Mouse (Mus musculus): ENCODE results near the gene Ube2z. TPM values are rescaled to one million over a fixed set of nuclear protein-coding genes. Genes with fewer than 3 reads are reported as not detected.

Ube2z gene
- polyA plus RNA-seq, 1 experiment from 2014 or later, result 14.4 TPM

DNA sequence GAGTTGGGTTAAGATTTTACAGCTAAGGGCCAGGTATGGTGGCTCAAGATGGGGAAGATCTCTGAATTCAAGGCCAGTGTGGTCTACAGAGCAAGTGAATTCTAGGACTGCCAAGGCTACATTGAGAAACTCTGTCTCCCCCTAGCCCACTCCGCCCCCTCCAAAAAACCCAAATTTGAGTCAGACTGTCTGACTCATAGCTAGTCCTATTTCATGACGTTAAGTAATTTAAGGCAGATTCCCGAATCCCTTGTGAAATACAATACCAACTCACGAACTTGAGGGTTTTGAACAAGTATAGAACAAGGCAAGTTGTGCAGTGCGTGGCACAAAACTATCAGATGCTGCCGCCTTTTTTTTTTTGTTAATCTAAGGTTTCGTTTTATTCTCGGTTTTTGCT is 31.1 kb downstream of the Ube2z start:
- Histone ChIP-seq H3K27ac (replicated peaks) (peak overlapping the region; percentile 64), H3K4me1 (replicated peaks) (peaks cover 47% of the 10 kb centered on the region), H3K36me3 (replicated peaks) (peaks cover 14% of the 10 kb centered on the region), H3K9ac (peak overlapping the region; percentile 78; the same call in 1 of the 2 replicates), H3K9me3 (replicated peaks) (no peaks in the 10 kb centered on the region), H3K27me3 (no peaks in the 10 kb centered on the region), H3K4me3 (replicated peaks) (peak overlapping the region; percentile 86), H3K4me2 (peak overlapping the region; percentile 86)
- ATAC-seq (ENCODE audit: insufficient read depth), result no peak
- WGBS (ENCODE audit: insufficient replicate concordance), result 37% methylated on average over 8 of the region's 8 CpGs

DNA sequence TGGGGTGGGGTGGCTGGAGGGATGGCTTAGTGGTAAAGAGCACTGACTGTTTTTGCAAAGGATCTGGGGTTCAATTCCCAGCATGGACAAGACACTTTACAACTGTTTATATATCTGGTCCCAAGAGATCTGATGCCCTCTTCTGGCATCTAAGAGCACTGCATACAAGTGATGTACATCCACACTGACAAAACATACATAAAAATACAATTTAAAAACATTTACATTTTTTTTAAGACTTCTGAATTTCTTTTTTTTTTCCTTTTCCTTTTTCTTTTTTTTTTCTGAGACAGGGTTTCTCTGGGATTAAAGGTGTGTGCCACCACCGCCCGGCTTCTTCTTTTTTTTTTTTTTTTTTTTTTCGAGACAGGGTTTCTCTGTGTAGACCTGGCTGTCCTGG is 31.9 kb downstream of the Ube2z start:
- no peak for ATAC-seq (ENCODE audit: insufficient read depth)
- Histone ChIP-seq H3K4me1 (replicated peaks) (peaks cover 39% of the 10 kb centered on the region), H3K4me3 (replicated peaks) (no peak overlapping the region), H3K4me2 (no peak overlapping the region), H3K9ac (no peak overlapping the region), H3K27ac (replicated peaks) (no peak overlapping the region), H3K9me3 (replicated peaks) (no peaks in the 10 kb centered on the region), H3K27me3 (no peaks in the 10 kb centered on the region), H3K36me3 (replicated peaks) (0 out of 2 replicates have a peak, but pooled peaks cover 6% of the 10 kb centered on the region)
- 87% methylated on average over 3 of the region's 3 CpGs for WGBS (ENCODE audit: insufficient replicate concordance)

GRCm38 (mm10) chr11:96031701-96032100 is 33.5 kb downstream of the Ube2z start:
- WGBS (ENCODE audit: insufficient replicate concordance), result 64% methylated on average over 2 of the region's 2 CpGs
- Histone ChIP-seq H3K9me3 (replicated peaks) (no peaks in the 10 kb centered on the region), H3K27me3 (no peaks in the 10 kb centered on the region)

GRCm38 (mm10) chr11:96030571-96030970 is 34.6 kb downstream of the Ube2z start:
- Histone ChIP-seq H3K27me3 (no peaks in the 10 kb centered on the region), H3K27ac (replicated peaks) (no peak overlapping the region), H3K4me1 (replicated peaks) (peaks cover 17% of the 10 kb centered on the region), H3K4me2 (no peak overlapping the region), H3K4me3 (replicated peaks) (no peak overlapping the region), H3K9ac (no peak overlapping the region), H3K36me3 (replicated peaks) (no peaks in the 10 kb centered on the region), H3K9me3 (replicated peaks) (no peaks in the 10 kb centered on the region)
- 55% methylated on average over 3 of the region's 3 CpGs for WGBS (ENCODE audit: insufficient replicate concordance)
- ATAC-seq (ENCODE audit: insufficient read depth), result no peak

More at GRCm38 (mm10) chr11:96031701-96032100, 33.5 kb downstream of the Ube2z start:
- ATAC-seq (ENCODE audit: insufficient read depth), result no peak
- Histone ChIP-seq H3K4me3 (replicated peaks) (no peak overlapping the region), H3K36me3 (replicated peaks) (no peaks in the 10 kb centered on the region), H3K4me1 (replicated peaks) (peaks cover 28% of the 10 kb centered on the region), H3K9ac (no peak overlapping the region), H3K4me2 (no peak overlapping the region), H3K27ac (replicated peaks) (no peak overlapping the region)

- Histone ChIP-seq H3K27me3 (0 out of 2 replicates have a peak, but pooled peaks cover 3% of the 10 kb centered on the region), H3K9ac (no peak overlapping the region), H3K4me1 (replicated peaks) (peaks cover 7% of the 10 kb centered on the region; the same call in 1 of the 2 replicates), H3K4me2 (no peak overlapping the region), H3K9me3 (replicated peaks) (no peaks in the 10 kb centered on the region), H3K4me3 (replicated peaks) (no peak overlapping the region), H3K27ac (replicated peaks) (no peak overlapping the region), H3K36me3 (replicated peaks) (no peaks in the 10 kb centered on the region)
- no peak for ATAC-seq (ENCODE audit: insufficient read depth)
- 28% methylated on average over 5 of the region's 5 CpGs for WGBS (ENCODE audit: insufficient replicate concordance)
Observed at GRCm38 (mm10) chr11:96028130-96028529, 37.1 kb downstream of the Ube2z start.

DNA sequence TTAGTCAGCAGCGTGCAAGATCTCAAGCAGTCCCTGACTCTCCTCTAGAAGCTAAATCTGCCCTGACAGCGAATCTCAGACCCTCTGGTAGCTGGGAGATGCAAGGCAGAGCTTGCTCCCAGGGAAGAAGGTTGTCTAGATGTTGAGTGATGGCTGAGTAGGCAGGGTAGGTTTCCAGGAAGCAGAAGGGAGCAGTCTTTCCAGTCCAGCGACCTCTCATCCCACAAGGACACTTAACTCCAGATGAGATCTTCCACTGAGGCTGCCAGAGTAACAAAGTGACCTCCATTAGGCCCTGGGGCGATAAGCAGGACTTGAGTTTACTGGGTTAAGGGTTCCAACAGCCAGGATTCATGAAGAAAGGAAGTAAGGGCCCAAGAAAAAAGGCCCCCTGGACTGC is 44.6 kb downstream of the Ube2z start:
- no peak for ATAC-seq (ENCODE audit: insufficient read depth)
- H3K27ac ChIP-seq (replicated peaks), result no peak overlapping the region
- 51% methylated on average over 4 of the region's 4 CpGs for WGBS (ENCODE audit: insufficient replicate concordance)

GRCm38 (mm10) chr11:96017941-96018351 is 47.2 kb downstream of the Ube2z start:
- WGBS (ENCODE audit: insufficient replicate concordance), result 45% methylated on average over 9 of the region's 9 CpGs
- no peak for ATAC-seq (ENCODE audit: insufficient read depth)

More for the DNA sequence above, 44.6 kb downstream of the Ube2z start:
- H3K36me3 ChIP-seq (replicated peaks), result no peaks in the 10 kb centered on the region
- peaks cover 8% of the 10 kb centered on the region; the same call in 1 of the 2 replicates for H3K27me3 ChIP-seq
- H3K9ac ChIP-seq, result no peak overlapping the region
- H3K4me1 ChIP-seq (replicated peaks), result peaks cover 3% of the 10 kb centered on the region; the same call in 1 of the 2 replicates
- H3K9me3 ChIP-seq (replicated peaks), result no peaks in the 10 kb centered on the region
- H3K4me3 ChIP-seq (replicated peaks), result no peak overlapping the region
- H3K4me2 ChIP-seq, result no peak overlapping the region

GRCm38 (mm10) chr11:96015421-96015820 is 49.8 kb downstream of the Ube2z start:
- Histone ChIP-seq H3K4me1 (replicated peaks) (no peaks in the 10 kb centered on the region; the same call in 1 of the 2 replicates), H3K36me3 (replicated peaks) (no peaks in the 10 kb centered on the region), H3K9ac (no peak overlapping the region), H3K27me3 (peaks cover 25% of the 10 kb centered on the region), H3K27ac (replicated peaks) (no peak overlapping the region), H3K9me3 (replicated peaks) (no peaks in the 10 kb centered on the region), H3K4me2 (no peak overlapping the region), H3K4me3 (replicated peaks) (no peak overlapping the region)
- WGBS (ENCODE audit: insufficient replicate concordance), result 37% methylated on average over 5 of the region's 5 CpGs
- no peak for ATAC-seq (ENCODE audit: insufficient read depth)

More at GRCm38 (mm10) chr11:96017941-96018351, 47.2 kb downstream of the Ube2z start:
- H3K4me1 ChIP-seq (replicated peaks), result no peaks in the 10 kb centered on the region
- no peak overlapping the region for H3K27ac ChIP-seq (replicated peaks)
- no peak overlapping the region for H3K9ac ChIP-seq
- H3K36me3 ChIP-seq (replicated peaks), result no peaks in the 10 kb centered on the region
- H3K27me3 ChIP-seq, result peaks cover 7% of the 10 kb centered on the region
- no peaks in the 10 kb centered on the region for H3K9me3 ChIP-seq (replicated peaks)
- H3K4me2 ChIP-seq, result no peak overlapping the region
- H3K4me3 ChIP-seq (replicated peaks), result no peak overlapping the region

DNA sequence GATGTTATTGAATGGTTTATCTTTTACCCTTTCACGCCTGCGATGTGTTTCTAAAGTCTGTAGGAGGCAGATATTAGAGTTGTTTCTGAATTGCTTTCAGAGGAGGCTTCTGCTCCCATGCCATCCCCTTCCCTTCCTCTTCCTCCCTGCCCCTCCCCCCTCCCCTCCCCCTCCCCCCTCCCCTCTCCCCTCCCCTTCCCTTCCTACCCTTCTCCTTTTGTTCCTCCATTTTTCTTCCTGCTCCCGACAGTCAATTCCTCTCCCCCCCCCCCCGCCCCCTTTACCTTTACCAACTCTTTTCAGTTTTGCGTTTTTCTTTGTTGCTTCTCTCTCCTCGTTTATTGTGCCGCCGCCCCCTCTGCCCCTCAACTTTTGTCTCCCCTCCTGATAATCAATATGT is 53.2 kb downstream of the Ube2z start:
- no peak overlapping the region for H3K9ac ChIP-seq
- 1% methylated on average over 6 of the region's 8 CpGs for WGBS (ENCODE audit: insufficient replicate concordance)

GRCm38 (mm10) chr11:96008827-96009226 is 56.4 kb downstream of the Ube2z start:
- no peak for ATAC-seq (ENCODE audit: insufficient read depth)
- Histone ChIP-seq H3K4me2 (no peak overlapping the region), H3K27ac (replicated peaks) (no peak overlapping the region), H3K9ac (no peak overlapping the region), H3K9me3 (replicated peaks) (no peaks in the 10 kb centered on the region), H3K27me3 (peaks cover 64% of the 10 kb centered on the region), H3K4me3 (replicated peaks) (no peak overlapping the region), H3K4me1 (replicated peaks) (peaks cover 42% of the 10 kb centered on the region), H3K36me3 (replicated peaks) (no peaks in the 10 kb centered on the region)
- WGBS (ENCODE audit: insufficient replicate concordance), result 0% methylated on average over 1 of the region's 1 CpGs

More for the DNA sequence above, 53.2 kb downstream of the Ube2z start:
- ATAC-seq (ENCODE audit: insufficient read depth), result no peak
- Histone ChIP-seq H3K4me2 (no peak overlapping the region), H3K36me3 (replicated peaks) (no peaks in the 10 kb centered on the region), H3K4me1 (replicated peaks) (peaks cover 11% of the 10 kb centered on the region), H3K27ac (replicated peaks) (no peak overlapping the region), H3K4me3 (replicated peaks) (no peak overlapping the region), H3K9me3 (replicated peaks) (no peaks in the 10 kb centered on the region), H3K27me3 (peaks cover 43% of the 10 kb centered on the region)

- no peak overlapping the region; the same call in 1 of the 2 replicates for H3K27ac ChIP-seq (replicated peaks)
- peak overlapping the region; percentile 71 for H3K4me3 ChIP-seq (replicated peaks)
- under 1% methylated on average over 33 of the region's 33 CpGs for WGBS (ENCODE audit: insufficient replicate concordance)
- H3K27me3 ChIP-seq, result peaks cover 59% of the 10 kb centered on the region
- H3K4me1 ChIP-seq (replicated peaks), result peaks cover 50% of the 10 kb centered on the region
- peak overlapping the region; percentile 95 for H3K4me2 ChIP-seq
- no peaks in the 10 kb centered on the region for H3K9me3 ChIP-seq (replicated peaks)
- H3K9ac ChIP-seq, result peak overlapping the region; percentile 32
- ATAC-seq (ENCODE audit: insufficient read depth), result 0 out of 2 replicates have a peak, but pooled peaks have one; percentile 2
- H3K36me3 ChIP-seq (replicated peaks), result no peaks in the 10 kb centered on the region
Observed at GRCm38 (mm10) chr11:96007516-96008235, 57.5 kb downstream of the Ube2z start.
